Mouse (Mus musculus): Measurements from ENCODE around the gene Ppa2. TPM values are rescaled to one million over a fixed set of nuclear protein-coding genes. Genes with fewer than 3 reads are reported as not detected.
A peak's percentile ranks its signal among the peaks of the same experiment; 100 is the strongest.

Ppa2 gene
- polyA plus RNA-seq, 1 experiment from 2014 or later: 85.0 TPM

DNA sequence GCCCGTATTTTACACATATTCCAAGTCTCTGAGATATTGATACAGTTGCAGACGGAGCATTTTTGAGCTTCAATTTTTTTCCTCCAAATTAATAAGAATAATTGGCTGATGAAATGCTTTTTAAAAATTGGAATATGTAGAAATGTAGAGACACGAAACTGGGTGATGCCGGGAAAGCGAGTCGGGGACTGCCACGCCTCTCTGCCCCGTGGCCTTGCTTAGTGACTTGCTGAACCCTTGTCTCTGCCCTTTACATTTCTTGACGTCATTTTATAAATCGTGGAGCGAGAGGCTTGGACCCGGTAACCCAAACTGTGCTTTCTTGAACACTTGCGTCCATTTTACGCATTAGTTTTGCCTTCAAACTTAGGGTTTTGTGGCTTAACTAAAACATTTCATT, 5.1 kb downstream of the Ppa2 start:
- Histone ChIP-seq H3K9ac (no peak overlapping the region), H3K36me3 (replicated peaks) (no peaks in the 10 kb centered on the region), H3K4me2 (no peak overlapping the region), H3K27ac (no peak overlapping the region), H3K4me1 (peaks cover 13% of the 10 kb centered on the region), H3K27me3 (replicated peaks) (no peaks in the 10 kb centered on the region), H3K4me3 (no peak overlapping the region), H3K9me3 (no peaks in the 10 kb centered on the region)
- ATAC-seq (replicated peaks): no peak
- WGBS: 97% methylated on average over 14 of the region's 14 CpGs

DNA sequence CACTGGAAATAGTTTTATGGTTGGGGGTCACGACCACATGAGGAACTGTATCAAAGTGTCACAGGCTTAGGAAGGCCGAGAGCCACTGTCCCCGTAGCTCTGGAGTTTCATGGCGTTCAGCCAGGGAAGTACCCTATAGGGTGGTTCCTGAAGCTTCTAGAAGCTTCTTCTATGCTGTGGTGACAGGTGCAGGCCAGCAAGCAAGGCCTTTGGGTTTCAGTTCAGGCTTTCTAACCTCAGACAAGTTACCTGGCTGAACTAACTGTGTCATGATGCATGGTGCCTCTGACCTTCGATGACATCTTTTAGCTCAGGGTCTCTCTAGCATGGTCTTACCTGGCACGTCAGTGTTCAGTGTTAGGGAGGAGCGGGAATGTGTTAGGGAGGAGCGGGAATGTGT, 5.7 kb downstream of the Ppa2 start:
- Histone ChIP-seq H3K27me3 (replicated peaks) (no peaks in the 10 kb centered on the region), H3K9ac (no peak overlapping the region), H3K9me3 (no peaks in the 10 kb centered on the region), H3K4me1 (peaks cover 13% of the 10 kb centered on the region), H3K4me3 (no peak overlapping the region), H3K36me3 (replicated peaks) (no peaks in the 10 kb centered on the region), H3K27ac (no peak overlapping the region), H3K4me2 (no peak overlapping the region)
- no peak for ATAC-seq (replicated peaks)
- WGBS: 91% methylated on average over 8 of the region's 8 CpGs

DNA sequence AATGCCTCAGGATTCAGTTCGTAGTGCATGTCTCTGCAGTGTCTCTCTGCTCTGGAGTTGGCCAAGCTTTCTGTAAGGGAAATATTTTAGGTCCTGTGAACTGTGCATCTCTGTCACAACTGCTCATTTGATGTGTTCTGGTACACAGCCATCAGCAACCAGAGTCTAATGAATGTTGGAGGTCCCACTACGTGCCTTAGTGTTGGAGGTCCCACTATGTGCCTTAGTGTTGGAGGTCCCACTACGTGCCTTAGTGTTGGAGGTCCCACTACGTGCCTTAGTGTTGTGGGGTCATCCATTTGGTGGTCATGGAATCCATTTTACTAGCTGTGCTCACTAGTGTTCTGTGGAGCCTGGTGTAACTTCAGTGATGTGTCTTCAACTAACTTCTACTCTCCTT, 7.9 kb downstream of the Ppa2 start:
- no peak for ATAC-seq (replicated peaks)
- Histone ChIP-seq H3K36me3 (replicated peaks) (no peaks in the 10 kb centered on the region), H3K4me3 (no peak overlapping the region), H3K9ac (no peak overlapping the region), H3K27me3 (replicated peaks) (no peaks in the 10 kb centered on the region), H3K4me2 (no peak overlapping the region), H3K9me3 (no peaks in the 10 kb centered on the region), H3K4me1 (no peaks in the 10 kb centered on the region), H3K27ac (no peak overlapping the region)
- 92% methylated on average over 4 of the region's 4 CpGs for WGBS

DNA sequence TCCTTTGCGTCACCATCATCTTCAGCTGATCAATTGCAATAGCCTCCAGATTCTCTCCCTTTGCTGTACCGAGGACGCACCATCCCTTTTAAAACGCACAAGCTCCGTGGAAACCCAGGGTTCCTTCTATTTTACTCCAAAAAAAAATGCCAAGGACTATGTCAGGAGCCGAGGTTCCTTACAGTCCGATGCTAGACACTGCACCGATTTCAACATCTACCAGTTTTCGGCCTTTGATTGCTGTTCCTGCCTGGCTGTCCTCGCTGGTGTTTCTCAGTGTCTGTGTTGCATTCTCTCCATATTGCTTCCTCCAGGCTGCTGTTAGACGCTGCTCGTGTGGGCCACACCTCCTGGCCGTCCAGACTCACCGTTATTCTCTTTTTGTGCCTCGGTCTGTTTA, 8.7 kb downstream of the Ppa2 start:
- Histone ChIP-seq H3K4me1 (no peaks in the 10 kb centered on the region), H3K27ac (no peak overlapping the region), H3K4me2 (no peak overlapping the region), H3K4me3 (no peak overlapping the region), H3K36me3 (replicated peaks) (no peaks in the 10 kb centered on the region), H3K9me3 (no peaks in the 10 kb centered on the region), H3K27me3 (replicated peaks) (no peaks in the 10 kb centered on the region), H3K9ac (no peak overlapping the region)
- no peak for ATAC-seq (replicated peaks)
- WGBS: 92% methylated on average over 15 of the region's 15 CpGs

DNA sequence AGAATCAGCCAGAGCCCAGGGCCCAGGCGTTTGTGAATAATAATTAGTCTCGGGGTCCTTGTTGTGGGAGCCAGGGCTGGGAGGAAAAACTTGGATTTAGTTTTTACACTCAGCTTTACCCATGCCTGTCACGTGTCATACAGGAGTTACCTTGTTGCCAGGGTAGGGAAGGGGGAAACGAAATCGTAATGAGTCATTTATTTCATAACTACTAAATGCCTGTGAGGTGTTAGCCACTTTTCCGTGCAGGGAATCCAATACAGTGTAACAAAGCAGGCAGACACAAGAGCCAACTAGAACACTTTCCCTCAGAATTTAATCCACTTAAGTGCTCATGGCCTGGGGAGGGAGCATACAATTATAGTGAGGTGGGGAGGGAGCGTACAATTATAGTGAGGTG, 9.9 kb downstream of the Ppa2 start:
- WGBS: 73% methylated on average over 7 of the region's 7 CpGs
- no peak for ATAC-seq (replicated peaks)
- no peak overlapping the region for H3K4me2 ChIP-seq

DNA sequence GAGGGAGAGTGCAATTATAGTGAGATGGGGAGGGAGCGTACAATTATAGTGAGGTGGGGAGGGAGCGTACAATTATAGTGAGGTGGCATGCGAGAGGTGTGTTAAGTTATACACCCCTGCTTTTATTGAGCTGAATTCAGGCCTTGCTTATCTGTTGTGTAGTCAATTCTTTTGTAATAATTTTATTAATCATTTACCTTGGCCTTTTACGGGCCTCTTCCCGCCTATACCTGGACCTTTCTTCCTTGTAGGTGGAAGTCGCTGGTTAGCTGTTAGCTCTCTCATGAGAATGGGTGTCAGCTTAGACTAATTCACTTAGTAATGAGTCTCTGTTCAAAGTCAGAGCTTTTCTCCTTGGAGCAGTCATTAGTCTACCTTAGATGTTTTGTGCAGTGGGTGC, 10.4 kb downstream of the Ppa2 start:
- no peaks in the 10 kb centered on the region for H3K27me3 ChIP-seq (replicated peaks)
- 96% methylated on average over 6 of the region's 6 CpGs for WGBS
- no peak for ATAC-seq (replicated peaks)

More for the DNA sequence above, 9.9 kb downstream of the Ppa2 start:
- no peak overlapping the region for H3K27ac ChIP-seq
- no peaks in the 10 kb centered on the region for H3K9me3 ChIP-seq
- H3K36me3 ChIP-seq (replicated peaks): no peaks in the 10 kb centered on the region
- no peak overlapping the region for H3K9ac ChIP-seq
- no peaks in the 10 kb centered on the region for H3K27me3 ChIP-seq (replicated peaks)
- H3K4me3 ChIP-seq: no peak overlapping the region
- H3K4me1 ChIP-seq: no peaks in the 10 kb centered on the region

DNA sequence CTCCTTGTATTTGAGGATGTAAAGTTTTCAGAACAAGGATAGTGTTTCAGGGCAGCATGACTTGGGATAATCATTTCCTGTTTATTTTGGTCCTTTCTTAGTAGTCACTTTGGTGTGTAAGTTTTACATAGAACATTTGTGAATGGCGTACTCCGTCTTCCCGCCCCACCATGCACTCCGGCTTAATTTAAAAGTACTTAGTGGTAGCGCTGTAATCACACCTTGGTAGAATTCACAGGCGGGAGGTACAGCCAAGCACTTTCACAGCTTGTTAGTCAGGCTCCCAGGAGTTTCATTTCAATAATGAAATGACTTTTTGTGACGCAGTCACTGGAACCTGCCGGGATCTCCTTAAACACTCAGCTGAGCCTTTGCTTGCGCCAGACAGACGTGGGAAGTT, 12.0 kb downstream of the Ppa2 start:
- H3K27ac ChIP-seq: no peak overlapping the region
- H3K27me3 ChIP-seq (replicated peaks): no peaks in the 10 kb centered on the region
- H3K9ac ChIP-seq: no peak overlapping the region
- H3K4me2 ChIP-seq: no peak overlapping the region
- H3K9me3 ChIP-seq: no peaks in the 10 kb centered on the region
- 89% methylated on average over 10 of the region's 10 CpGs for WGBS
- H3K36me3 ChIP-seq (replicated peaks): 0 out of 2 replicates have a peak, but pooled peaks cover 3% of the 10 kb centered on the region
- ATAC-seq (replicated peaks): no peak
- H3K4me1 ChIP-seq: no peaks in the 10 kb centered on the region
- no peak overlapping the region for H3K4me3 ChIP-seq

More for the DNA sequence above, 10.4 kb downstream of the Ppa2 start:
- no peaks in the 10 kb centered on the region for H3K36me3 ChIP-seq (replicated peaks)
- no peak overlapping the region for H3K9ac ChIP-seq
- H3K9me3 ChIP-seq: no peaks in the 10 kb centered on the region
- H3K4me1 ChIP-seq: no peaks in the 10 kb centered on the region
- H3K27ac ChIP-seq: no peak overlapping the region
- H3K4me3 ChIP-seq: no peak overlapping the region
- H3K4me2 ChIP-seq: no peak overlapping the region

DNA sequence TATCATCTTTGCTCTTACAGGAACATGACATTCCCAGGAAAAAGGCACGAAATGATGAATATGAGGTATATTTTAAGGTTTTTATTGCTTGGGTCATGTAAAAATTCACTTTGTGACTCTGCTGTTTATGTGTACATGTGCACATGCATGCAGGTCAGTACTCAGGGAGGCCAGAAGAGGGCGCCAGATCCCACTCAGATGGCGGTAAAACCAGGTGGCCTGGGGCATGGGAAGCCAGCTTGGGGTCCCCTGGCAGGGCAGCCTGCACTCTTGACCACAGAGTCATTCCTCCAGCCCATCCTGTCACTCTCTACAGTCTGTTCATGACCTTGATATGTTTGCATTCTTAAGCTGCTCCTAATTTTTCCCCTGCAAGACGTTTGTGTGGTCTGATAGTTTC, 12.6 kb downstream of the Ppa2 start:
- H3K9me3 ChIP-seq: no peaks in the 10 kb centered on the region
- 74% methylated on average over 4 of the region's 4 CpGs for WGBS
- no peaks in the 10 kb centered on the region for H3K27me3 ChIP-seq (replicated peaks)
- H3K27ac ChIP-seq: no peak overlapping the region
- H3K9ac ChIP-seq: no peak overlapping the region
- H3K36me3 ChIP-seq (replicated peaks): 0 out of 2 replicates have a peak, but pooled peaks cover 4% of the 10 kb centered on the region
- no peak overlapping the region for H3K4me2 ChIP-seq
- no peaks in the 10 kb centered on the region for H3K4me1 ChIP-seq
- H3K4me3 ChIP-seq: no peak overlapping the region
- ATAC-seq (replicated peaks): no peak

DNA sequence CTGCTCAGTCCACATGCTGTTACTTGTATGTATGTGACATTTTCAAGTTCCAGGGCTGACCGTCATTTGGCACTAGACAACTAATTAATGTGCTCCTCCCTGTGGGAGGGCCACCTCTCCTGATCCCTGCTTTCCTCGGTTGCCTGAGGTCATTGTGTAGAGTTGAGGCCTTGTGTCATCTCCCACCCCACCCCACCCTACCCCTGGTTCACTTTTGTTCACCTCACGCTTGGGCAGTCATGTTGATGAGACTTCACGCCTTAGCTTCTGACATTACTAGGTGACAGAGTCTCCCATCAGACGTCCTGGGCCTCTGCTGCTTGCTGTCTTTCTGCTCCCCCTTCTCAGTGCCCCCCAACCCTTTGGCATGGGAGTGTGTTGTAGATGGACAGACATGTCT, 15.2 kb downstream of the Ppa2 start:
- 29% methylated on average over 5 of the region's 5 CpGs for WGBS
- no peak for ATAC-seq (replicated peaks)
- no peak overlapping the region for H3K27ac ChIP-seq
- no peaks in the 10 kb centered on the region for H3K4me1 ChIP-seq
- no peaks in the 10 kb centered on the region for H3K27me3 ChIP-seq (replicated peaks)
- no peak overlapping the region for H3K9ac ChIP-seq
- H3K4me2 ChIP-seq: no peak overlapping the region
- no peak overlapping the region for H3K4me3 ChIP-seq
- 0 out of 2 replicates have a peak, but pooled peaks cover 4% of the 10 kb centered on the region for H3K36me3 ChIP-seq (replicated peaks)
- no peaks in the 10 kb centered on the region for H3K9me3 ChIP-seq

DNA sequence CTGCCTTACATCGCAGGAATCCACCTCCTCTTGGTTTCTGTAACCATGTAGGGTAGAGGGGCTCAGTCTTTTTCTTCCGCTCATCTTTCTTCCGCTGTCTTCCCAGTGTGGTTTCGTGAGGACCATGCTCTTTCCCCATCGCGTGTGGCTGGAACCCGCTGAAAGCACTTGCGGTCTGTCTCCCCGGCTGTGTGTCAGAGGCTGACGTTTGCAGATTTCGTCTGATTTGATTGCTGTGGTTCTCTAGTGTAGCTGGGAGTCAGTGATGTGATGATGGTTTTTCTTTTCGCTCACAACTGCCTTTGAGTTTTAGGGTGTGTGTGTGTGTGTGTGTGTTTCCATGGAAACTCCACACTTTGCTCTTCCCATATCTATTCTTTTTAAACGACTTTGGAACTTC, 18.6 kb downstream of the Ppa2 start:
- no peak for ATAC-seq (replicated peaks)
- Histone ChIP-seq H3K27me3 (replicated peaks) (no peaks in the 10 kb centered on the region), H3K27ac (no peak overlapping the region), H3K9me3 (no peaks in the 10 kb centered on the region), H3K36me3 (replicated peaks) (0 out of 2 replicates have a peak, but pooled peaks cover 4% of the 10 kb centered on the region), H3K4me2 (no peak overlapping the region), H3K9ac (no peak overlapping the region), H3K4me3 (no peak overlapping the region), H3K4me1 (0 out of 2 replicates have a peak, but pooled peaks cover 5% of the 10 kb centered on the region)
- 87% methylated on average over 13 of the region's 13 CpGs for WGBS

DNA sequence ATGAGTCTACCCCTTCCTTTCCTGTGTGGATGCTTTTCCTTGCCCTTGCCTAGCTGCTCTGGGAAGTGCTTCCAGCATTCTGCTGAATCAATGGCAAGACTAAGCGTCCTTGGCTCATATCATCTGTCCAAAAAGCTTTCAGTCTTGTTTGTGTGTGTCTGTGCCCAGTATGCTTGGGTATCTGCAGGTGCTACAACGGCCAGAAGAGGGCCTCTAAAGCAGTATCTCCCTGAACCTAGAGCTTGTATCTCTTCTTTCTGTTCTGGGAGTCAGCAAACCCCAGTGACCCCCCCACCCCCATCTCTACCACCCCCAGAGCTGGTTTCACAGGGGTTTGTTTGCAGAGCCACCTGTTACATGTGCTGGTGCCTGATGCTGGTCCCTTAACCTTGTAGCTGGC, 19.5 kb downstream of the Ppa2 start:
- H3K27me3 ChIP-seq (replicated peaks): no peaks in the 10 kb centered on the region
- ATAC-seq (replicated peaks): no peak
- H3K36me3 ChIP-seq (replicated peaks): 0 out of 2 replicates have a peak, but pooled peaks cover 4% of the 10 kb centered on the region
- 83% methylated on average over 2 of the region's 2 CpGs for WGBS
- H3K4me1 ChIP-seq: 0 out of 2 replicates have a peak, but pooled peaks cover 5% of the 10 kb centered on the region
- H3K9me3 ChIP-seq: no peaks in the 10 kb centered on the region
- H3K9ac ChIP-seq: no peak overlapping the region
- H3K4me3 ChIP-seq: no peak overlapping the region
- H3K4me2 ChIP-seq: no peak overlapping the region
- no peak overlapping the region for H3K27ac ChIP-seq

DNA sequence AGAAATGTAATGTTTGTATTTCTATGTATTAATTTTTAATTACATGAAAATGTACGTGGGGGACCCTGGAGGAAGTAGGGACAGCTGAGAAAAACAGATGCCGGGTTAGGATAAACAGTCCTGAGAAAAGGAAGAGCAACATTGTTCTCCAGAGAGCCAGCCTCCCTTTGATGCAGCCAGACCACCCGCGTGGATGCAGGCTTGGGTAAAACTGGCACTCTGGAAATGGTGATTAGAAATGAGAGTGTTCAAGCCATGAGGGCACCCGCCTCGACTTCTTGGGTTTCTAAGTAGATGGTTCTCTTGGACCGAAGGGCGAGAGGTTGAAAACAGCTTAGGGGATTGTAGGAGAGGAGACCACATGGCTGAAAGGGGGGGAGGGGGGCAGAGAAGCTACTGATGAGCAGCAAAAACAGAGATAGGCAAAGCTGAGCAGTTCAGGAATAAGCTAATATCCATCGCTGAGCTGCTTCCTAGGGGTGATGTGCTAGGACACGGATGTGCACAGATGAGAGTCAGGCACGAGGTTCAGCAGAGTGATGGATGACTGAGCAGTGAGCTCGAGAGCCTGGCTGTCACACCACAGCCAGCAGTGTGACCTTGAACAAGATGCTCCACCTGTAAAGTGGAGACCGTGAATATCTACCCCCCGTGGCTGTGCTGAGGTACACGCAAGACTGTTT, 21.4 kb downstream of the Ppa2 start:
- H3K4me1 ChIP-seq: 0 out of 2 replicates have a peak, but pooled peaks cover 5% of the 10 kb centered on the region
- 0 out of 2 replicates have a peak, but pooled peaks cover 4% of the 10 kb centered on the region for H3K36me3 ChIP-seq (replicated peaks)
- H3K27me3 ChIP-seq (replicated peaks): no peaks in the 10 kb centered on the region
- no peak overlapping the region for H3K4me3 ChIP-seq
- no peaks in the 10 kb centered on the region for H3K9me3 ChIP-seq
- no peak overlapping the region for H3K4me2 ChIP-seq
- 62% methylated on average over 15 of the region's 15 CpGs for WGBS
- H3K27ac ChIP-seq: no peak overlapping the region
- no peak overlapping the region for H3K9ac ChIP-seq
- ATAC-seq (replicated peaks): peak; percentile 45; the same call in 1 of the 2 replicates

DNA sequence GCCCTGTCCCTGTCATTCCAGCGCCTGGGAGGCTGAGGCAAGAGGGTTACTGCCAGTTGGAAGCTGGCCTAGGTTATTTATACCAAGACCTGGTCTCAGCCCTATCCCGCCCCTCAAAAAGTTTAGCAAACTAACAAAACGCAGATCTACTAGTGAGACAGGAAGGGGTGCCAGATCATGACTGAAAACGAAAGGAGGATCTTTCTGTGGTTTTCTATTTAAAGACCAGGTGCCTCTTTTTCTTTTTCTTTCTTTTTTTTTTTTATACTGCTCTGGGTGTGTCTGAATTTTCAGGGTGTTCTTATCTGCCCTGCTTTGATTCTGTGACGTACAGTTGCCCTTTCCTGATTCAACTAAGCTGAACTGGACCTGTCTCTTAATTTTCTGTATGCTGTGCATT, 22.4 kb downstream of the Ppa2 start:
- 97% methylated on average over 5 of the region's 5 CpGs for WGBS
- no peak overlapping the region for H3K4me2 ChIP-seq
- no peak for ATAC-seq (replicated peaks)
- H3K36me3 ChIP-seq (replicated peaks): no peaks in the 10 kb centered on the region
- no peak overlapping the region for H3K27ac ChIP-seq
- no peak overlapping the region for H3K9ac ChIP-seq
- no peaks in the 10 kb centered on the region for H3K9me3 ChIP-seq
- no peaks in the 10 kb centered on the region for H3K27me3 ChIP-seq (replicated peaks)
- no peak overlapping the region for H3K4me3 ChIP-seq
- 0 out of 2 replicates have a peak, but pooled peaks cover 5% of the 10 kb centered on the region for H3K4me1 ChIP-seq
